In genomic region chr7:127840886-127841285, GRCm38 (mm10) we compare ENCODE assay signal across 8 mouse cellular contexts. TPM values are rescaled to one million over a fixed set of nuclear protein-coding genes. Genes with fewer than 3 reads are reported as not detected.
A peak's percentile ranks its signal among the peaks of the same experiment; 100 is the strongest.
DNase-seq lines count a peak whose midpoint lies in the region; ATAC-seq and TF ChIP-seq lines count a peak whose summit lies in the region.

No protein-coding gene starts in this region.

- peaks cover 15% of the 10 kb centered on the region for H3K36me3 ChIP-seq in kidney, embryonic 16.5 days (ENCODE audit: insufficient read depth, low read length)
- H3K36me3 ChIP-seq in lung, embryonic 14.5 days (ENCODE audit: insufficient read depth): peaks cover 22% of the 10 kb centered on the region

- H3K4me3 ChIP-seq in kidney, embryonic 16.5 days (ENCODE audit: low read length): peak overlapping the region; percentile 89
- H3K4me3 ChIP-seq in lung, embryonic 14.5 days (ENCODE audit: low read depth, low read length): peak overlapping the region; percentile 76

- peak overlapping the region; percentile 86 for H3K9ac ChIP-seq in kidney, embryonic 16.5 days (replicated peaks; ENCODE audit: low read length)
- peak overlapping the region; percentile 59 for H3K9ac ChIP-seq in lung, embryonic 14.5 days

- ATAC-seq in kidney, embryonic 16.5 days (ENCODE audit: low FRiP score, low TSS enrichment): peak; percentile 28
- peak; percentile 32 for ATAC-seq in lung, embryonic 14.5 days (ENCODE audit: insufficient read depth)

- H3K4me1 ChIP-seq in kidney, embryonic 16.5 days (ENCODE audit: insufficient read depth, low read length): peaks cover 7% of the 10 kb centered on the region
- 0 out of 2 replicates have a peak, but pooled peaks cover 6% of the 10 kb centered on the region for H3K4me1 ChIP-seq in lung, embryonic 14.5 days (ENCODE audit: insufficient read depth)

- DNase-seq in spleen, adult 18-20 months: peak; percentile 44 to 53
- no peak for DNase-seq in spleen, adult 12 weeks (ENCODE audit: low spot score)
- DNase-seq in cerebellum, adult 8-10 months: peak; percentile 81
- peak; percentile 78 to 85 for DNase-seq in frontal cortex, adult 2 months (ENCODE audit: extremely low spot score in 1 of 2, low spot score in 1 of 2)
- DNase-seq in lung, embryonic 14.5 days: peak; percentile 52
- peak; percentile 50 for DNase-seq in ovary, postnatal 14 days (ENCODE audit: low spot score)
- DNase-seq in urinary bladder, postnatal 25 days (ENCODE audit: low spot score): peak; percentile 48

- H3K4me2 ChIP-seq in kidney, embryonic 16.5 days (replicated peaks; ENCODE audit: low read depth, low read length): peak overlapping the region; percentile 94
- H3K4me2 ChIP-seq in lung, embryonic 14.5 days: peak overlapping the region; percentile 90

- H3K27ac ChIP-seq in kidney, embryonic 16.5 days (ENCODE audit: low read length): peak overlapping the region; percentile 91
- H3K27ac ChIP-seq in lung, embryonic 14.5 days (ENCODE audit: low read depth): peak overlapping the region; percentile 91

- no peaks in the 10 kb centered on the region for H3K9me3 ChIP-seq in kidney, embryonic 16.5 days (ENCODE audit: low read length)
- H3K9me3 ChIP-seq in lung, embryonic 14.5 days (ENCODE audit: low read depth, low read length): no peaks in the 10 kb centered on the region

- H3K27me3 ChIP-seq in kidney, embryonic 16.5 days (ENCODE audit: insufficient read depth, low read length): no peaks in the 10 kb centered on the region
- no peaks in the 10 kb centered on the region for H3K27me3 ChIP-seq in lung, embryonic 14.5 days (ENCODE audit: insufficient read depth, low read length)

- under 1% methylated on average over 15 of the region's 15 CpGs for WGBS in kidney, embryonic 16.5 days
- under 1% methylated on average over 15 of the region's 15 CpGs for WGBS in lung, embryonic 14.5 days

- no peak for TF ChIP-seq CTCF in lung, embryonic 14.5 days (IDR thresholded peaks at IDR 0.05; ENCODE audit: low read depth)

RNA-seq across cellular contexts. Expression of gene Stx1b, which starts 16.5 kb away (rescaled TPM):
- polyA plus RNA-seq in frontal cortex, adult 2 months (2012; rRNA removed): 374 and 443 TPM in 2 replicates
- polyA plus RNA-seq in kidney, embryonic 16.5 days (2015; fragmentation: Nextera tagmentation; extraction: Ambion mirVana): 3.6 and 4.4 TPM in 2 replicates
- 2.0 and 2.8 TPM in 2 replicates for polyA plus RNA-seq in lung, embryonic 14.5 days (2014; fragmentation: Nextera tagmentation; extraction: Ambion mirVana)

RNA-seq across cellular contexts. Expression of gene Stx4a, which starts 16.8 kb away (rescaled TPM):
- polyA plus RNA-seq in frontal cortex, adult 2 months (2012; rRNA removed): 121 and 127 TPM in 2 replicates
- polyA plus RNA-seq in kidney, embryonic 16.5 days (2015; fragmentation: Nextera tagmentation; extraction: Ambion mirVana): 44.6 and 48.0 TPM in 2 replicates
- polyA plus RNA-seq in lung, embryonic 14.5 days (2014; fragmentation: Nextera tagmentation; extraction: Ambion mirVana): 19.7 and 21.8 TPM in 2 replicates

RNA-seq across cellular contexts. Expression of gene Zfp646, which starts 35.1 kb away (rescaled TPM):
- 16.0 TPM in 2 replicates for polyA plus RNA-seq in frontal cortex, adult 2 months (2012; rRNA removed)
- polyA plus RNA-seq in kidney, embryonic 16.5 days (2015; fragmentation: Nextera tagmentation; extraction: Ambion mirVana): 13.0 and 15.7 TPM in 2 replicates
- 16.7 and 17.4 TPM in 2 replicates for polyA plus RNA-seq in lung, embryonic 14.5 days (2014; fragmentation: Nextera tagmentation; extraction: Ambion mirVana)

RNA-seq across cellular contexts. Expression of gene Zfp668, which starts 35.7 kb away (rescaled TPM):
- polyA plus RNA-seq in frontal cortex, adult 2 months (2012; rRNA removed): 13.9 and 15.1 TPM in 2 replicates
- 21.0 and 25.6 TPM in 2 replicates for polyA plus RNA-seq in kidney, embryonic 16.5 days (2015; fragmentation: Nextera tagmentation; extraction: Ambion mirVana)
- polyA plus RNA-seq in lung, embryonic 14.5 days (2014; fragmentation: Nextera tagmentation; extraction: Ambion mirVana): 16.6 and 19.4 TPM in 2 replicates

RNA-seq across cellular contexts. Expression of gene Hsd3b7, which starts 40.5 kb away (rescaled TPM):
- 15.7 and 17.3 TPM in 2 replicates for polyA plus RNA-seq in frontal cortex, adult 2 months (2012; rRNA removed)
- polyA plus RNA-seq in kidney, embryonic 16.5 days (2015; fragmentation: Nextera tagmentation; extraction: Ambion mirVana): 28.2 and 33.2 TPM in 2 replicates
- polyA plus RNA-seq in lung, embryonic 14.5 days (2014; fragmentation: Nextera tagmentation; extraction: Ambion mirVana): 13.6 and 18.3 TPM in 2 replicates

Comparison
In these comparisons a context has a peak if more than half of its experiments do, and no peak if none do; other contexts are left out.
1. RNA of gene Stx1b, which starts 16.5 kb away (polyA plus RNA-seq): 374 to 443 TPM in frontal cortex, adult 2 months; 3.6 to 4.4 TPM in kidney, embryonic 16.5 days and 2.0 to 2.8 TPM in lung, embryonic 14.5 days; every median in the first group is over 10 times any median in the second.